Mouse (Mus musculus): ENCODE results near the gene Lrrfip1.

The Lrrfip1 gene

GRCm38 (mm10) chr1:91023960-91024359, 25.4 kb downstream of the Lrrfip1 start:
- DNase-seq: no peak

GRCm38 (mm10) chr1:91024464-91024863, 25.9 kb downstream of the Lrrfip1 start:
- no peak for DNase-seq

- DNase-seq: no peak
Observed at GRCm38 (mm10) chr1:91026945-91027344, 28.4 kb downstream of the Lrrfip1 start.

- DNase-seq: no peak
Observed at GRCm38 (mm10) chr1:91030383-91030782, 31.8 kb downstream of the Lrrfip1 start.

- DNase-seq: no peak
Observed at GRCm38 (mm10) chr1:91031547-91031946, 33.0 kb downstream of the Lrrfip1 start.

- DNase-seq: no peak
Observed at GRCm38 (mm10) chr1:91032393-91032971, 33.9 kb downstream of the Lrrfip1 start.

- DNase-seq: no peak
Observed at GRCm38 (mm10) chr1:91034547-91034946, 36.0 kb downstream of the Lrrfip1 start.

- DNase-seq: no peak
Observed at GRCm38 (mm10) chr1:91035266-91035665, 36.7 kb downstream of the Lrrfip1 start.

GRCm38 (mm10) chr1:91037213-91037612, 38.7 kb downstream of the Lrrfip1 start:
- no peak for DNase-seq

GRCm38 (mm10) chr1:91038010-91038409, 39.5 kb downstream of the Lrrfip1 start:
- no peak for DNase-seq

- DNase-seq: no peak
Observed at GRCm38 (mm10) chr1:91038531-91038930, 40.0 kb downstream of the Lrrfip1 start.

GRCm38 (mm10) chr1:91041605-91042004, 43.1 kb downstream of the Lrrfip1 start:
- DNase-seq: no peak

- DNase-seq: peak; percentile 44 to 50
Observed at GRCm38 (mm10) chr1:91043191-91043590, 44.7 kb downstream of the Lrrfip1 start.

GRCm38 (mm10) chr1:91044176-91044575, 45.6 kb downstream of the Lrrfip1 start:
- DNase-seq: no peak

GRCm38 (mm10) chr1:91044648-91045047, 46.1 kb downstream of the Lrrfip1 start:
- DNase-seq: no peak

GRCm38 (mm10) chr1:91046237-91046636, 47.7 kb downstream of the Lrrfip1 start:
- DNase-seq: no peak

- DNase-seq: no peak
Observed at GRCm38 (mm10) chr1:91049296-91049695, 50.8 kb downstream of the Lrrfip1 start.

GRCm38 (mm10) chr1:91051461-91052094, 53.0 kb downstream of the Lrrfip1 start:
- no peak for DNase-seq

GRCm38 (mm10) chr1:91052747-91053181, 54.2 kb downstream of the Lrrfip1 start:
- peak; percentile 74 to 85 for DNase-seq

GRCm38 (mm10) chr1:91053218-91054073, 54.9 kb downstream of the Lrrfip1 start:
- DNase-seq: peak in 1 of 2 experiments; percentile 52

- no peak for DNase-seq
Observed at GRCm38 (mm10) chr1:91054074-91054471, 55.5 kb downstream of the Lrrfip1 start.

GRCm38 (mm10) chr1:91054815-91055214, 56.3 kb downstream of the Lrrfip1 start:
- DNase-seq: no peak

- DNase-seq: no peak
Observed at GRCm38 (mm10) chr1:91055744-91056143, 57.2 kb downstream of the Lrrfip1 start.

- DNase-seq: no peak
Observed at GRCm38 (mm10) chr1:91056416-91056815, 57.9 kb downstream of the Lrrfip1 start.
